Mouse (Mus musculus): Measurements from ENCODE around the gene Ap2b1. TPM values are rescaled to one million over a fixed set of nuclear protein-coding genes. Genes with fewer than 3 reads are reported as not detected.

Gene Ap2b1
- total RNA-seq, 2 experiments from 2014 or later = 52.6 to 58.6 TPM

DNA sequence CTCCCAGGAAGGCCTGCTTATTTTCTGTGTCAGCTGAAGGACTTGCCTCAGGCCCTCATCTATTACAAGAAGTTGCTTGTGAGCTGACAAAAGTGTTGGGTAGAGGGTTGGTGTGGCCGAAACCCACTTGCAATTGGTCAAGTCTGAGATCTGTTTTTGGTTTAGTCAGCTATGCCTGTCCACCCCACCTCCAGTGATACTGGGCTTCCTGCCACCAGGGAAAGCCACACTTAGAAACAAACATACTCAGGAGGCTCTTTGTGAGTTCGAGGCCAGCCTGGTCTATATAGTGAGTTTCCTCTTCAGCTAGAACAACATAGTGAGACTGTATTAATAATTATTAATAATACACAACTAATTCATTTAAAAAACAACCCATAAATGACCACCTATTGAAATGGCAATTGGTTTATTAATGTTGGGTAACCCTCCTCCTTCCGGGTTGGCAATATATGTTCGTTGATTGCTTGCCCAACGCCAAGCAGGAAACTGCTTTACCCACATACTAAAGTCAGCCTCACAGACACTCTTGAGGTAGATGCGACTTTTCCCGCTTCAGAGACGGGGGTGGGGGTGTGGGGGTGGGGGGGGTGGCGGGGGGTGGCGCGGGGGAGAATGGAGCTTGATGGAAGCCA, 140.7 kb downstream of the Ap2b1 start:
- intact Hi-C loops (cut with DNase I) = loop anchor here (5.0 kb wide), 2 partner anchors 193 to 298 kb away; no protein-coding TSS in a partner anchor
- no peak for DNase-seq

DNA sequence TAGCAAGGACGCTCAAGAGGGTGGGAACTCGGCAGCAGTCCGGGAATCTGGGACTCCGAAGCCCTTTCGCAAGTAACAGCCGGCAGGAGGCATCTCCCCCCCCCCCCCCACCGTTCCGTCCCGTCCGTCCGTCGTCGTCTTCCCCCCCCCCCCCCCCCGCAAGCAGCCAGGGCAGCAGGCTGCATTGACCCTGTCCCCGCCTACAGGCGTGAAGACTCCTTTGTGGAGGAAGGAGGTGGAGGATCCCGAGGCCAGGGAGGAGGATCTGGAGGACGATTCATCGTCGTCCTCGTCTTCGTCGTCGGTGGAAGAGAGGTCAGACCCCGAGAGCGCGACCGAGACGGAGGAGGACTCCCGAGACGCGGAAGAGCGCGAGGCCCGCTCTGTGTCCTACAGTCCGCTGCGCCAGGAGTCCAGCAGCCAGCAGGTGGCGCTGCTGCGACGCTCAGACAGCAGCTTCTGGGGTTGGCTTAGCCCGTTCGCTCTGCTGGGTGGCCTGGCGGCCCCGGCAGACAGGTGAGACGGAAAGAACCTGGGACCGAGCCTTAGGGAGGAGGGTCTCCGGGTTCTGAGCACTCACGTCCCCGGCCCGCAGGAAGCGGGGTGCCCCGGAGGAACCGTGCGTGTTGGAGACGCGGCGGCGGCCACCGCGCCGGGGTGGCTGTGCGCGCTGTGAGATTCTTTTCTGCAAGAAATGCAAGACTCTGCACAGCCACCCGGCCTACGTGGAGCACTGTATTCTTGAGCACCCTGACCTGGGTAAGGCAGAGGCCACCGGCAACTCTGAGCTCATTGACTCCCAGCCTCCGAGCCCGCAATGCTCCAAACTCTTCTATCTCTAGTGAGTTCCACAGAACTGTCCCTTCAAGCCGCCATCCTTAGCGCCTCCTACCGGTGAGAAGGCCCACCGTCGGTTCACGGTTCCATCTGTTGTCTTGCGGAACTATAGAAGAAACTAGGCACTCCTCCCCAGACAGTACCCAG, 141.5 kb downstream of the Ap2b1 start:
- intact Hi-C loops (cut with DNase I) = loop anchor here (5.0 kb wide), 2 partner anchors 192 to 297 kb away; no protein-coding TSS in a partner anchor
- DNase-seq = peak; percentile 91 to 92

GRCm38 (mm10) chr11:83441235-83441634, 142.4 kb downstream of the Ap2b1 start:
- intact Hi-C loops (cut with DNase I) = loop anchor here (5.0 kb wide), 2 partner anchors 191 to 296 kb away; no protein-coding TSS in a partner anchor
- peak; percentile 77 to 80 for DNase-seq

DNA sequence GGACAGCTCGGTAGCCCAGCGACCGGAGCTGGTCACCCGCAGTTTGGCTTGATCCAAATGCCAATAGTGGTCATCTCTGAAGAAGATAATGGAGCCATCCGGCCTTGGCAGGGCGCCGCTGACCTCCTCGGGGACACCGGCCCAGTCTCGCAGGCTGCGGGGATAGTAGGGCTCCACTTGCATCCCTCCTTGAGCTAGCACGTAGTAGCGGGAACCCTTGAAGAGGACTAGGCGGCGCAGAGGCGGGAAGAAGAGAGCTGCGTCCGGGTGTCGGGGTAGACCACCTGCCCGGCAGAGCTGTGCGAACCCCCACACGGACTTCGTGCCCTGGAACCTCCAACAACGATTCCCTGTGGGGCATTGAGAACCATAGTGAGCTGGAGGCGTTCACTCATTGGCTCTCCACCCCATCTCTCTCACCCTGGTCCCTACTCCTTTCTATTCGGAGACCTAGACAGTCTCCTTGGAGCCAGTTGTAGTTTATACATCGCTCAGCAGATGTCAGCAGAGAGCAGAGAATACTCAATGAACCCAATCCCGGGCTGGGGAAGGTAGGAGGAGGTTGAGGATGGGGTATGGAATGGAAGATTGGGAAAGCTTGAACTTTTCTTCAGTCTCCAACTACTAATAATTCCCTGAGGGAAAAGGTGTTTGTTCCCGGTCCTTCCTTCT, 143.9 kb downstream of the Ap2b1 start:
- intact Hi-C loops (cut with DNase I) = loop anchor here (1.0 to 5.0 kb wide), 3 partner anchors 30 to 295 kb away; no protein-coding TSS in a partner anchor
- DNase-seq = peak; percentile 80 to 89

GRCm38 (mm10) chr11:83443824-83444223, 145.0 kb downstream of the Ap2b1 start:
- DNase-seq = no peak

DNA sequence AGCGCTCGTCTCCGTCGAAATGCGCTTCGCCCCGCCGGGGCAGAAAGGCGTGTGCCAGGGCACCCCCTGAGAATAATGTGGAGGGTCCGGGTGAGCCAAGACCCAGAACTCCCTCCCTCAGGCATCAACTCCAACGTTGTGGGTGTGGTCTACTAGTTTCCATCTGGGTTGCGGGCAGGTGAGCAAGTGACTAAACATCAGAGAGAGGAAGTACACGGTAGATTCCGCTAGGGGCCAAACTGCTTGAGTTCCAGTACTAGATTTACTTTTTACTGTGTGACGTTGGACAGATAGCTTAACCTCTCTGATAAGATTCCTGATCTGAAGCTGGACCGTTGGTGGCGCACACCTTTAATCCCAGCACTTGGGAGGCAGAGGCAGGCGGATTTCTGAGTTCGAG, 146.2 kb downstream of the Ap2b1 start:
- intact Hi-C loops (cut with DNase I) = no loop called here
- DNase-seq = no peak

More at GRCm38 (mm10) chr11:83443824-83444223, 145.0 kb downstream of the Ap2b1 start:
- intact Hi-C loops (cut with DNase I) = loop anchor here (1.0 to 5.0 kb wide), 3 partner anchors 28 to 293 kb away; no protein-coding TSS in a partner anchor

GRCm38 (mm10) chr11:83447612-83448011, 148.8 kb downstream of the Ap2b1 start:
- intact Hi-C loops (cut with DNase I) = no loop called here
- DNase-seq = no peak

- intact Hi-C loops (cut with DNase I) = no loop called here
- peak; percentile 60 for DNase-seq
These were observed 149.4 kb downstream of the Ap2b1 start for GRCm38 (mm10) chr11:83448021-83448926.

- DNase-seq = peak; percentile 60 to 62
- intact Hi-C loops (cut with DNase I) = no loop called here
These were observed 150.1 kb downstream of the Ap2b1 start for GRCm38 (mm10) chr11:83448927-83449236.

DNA sequence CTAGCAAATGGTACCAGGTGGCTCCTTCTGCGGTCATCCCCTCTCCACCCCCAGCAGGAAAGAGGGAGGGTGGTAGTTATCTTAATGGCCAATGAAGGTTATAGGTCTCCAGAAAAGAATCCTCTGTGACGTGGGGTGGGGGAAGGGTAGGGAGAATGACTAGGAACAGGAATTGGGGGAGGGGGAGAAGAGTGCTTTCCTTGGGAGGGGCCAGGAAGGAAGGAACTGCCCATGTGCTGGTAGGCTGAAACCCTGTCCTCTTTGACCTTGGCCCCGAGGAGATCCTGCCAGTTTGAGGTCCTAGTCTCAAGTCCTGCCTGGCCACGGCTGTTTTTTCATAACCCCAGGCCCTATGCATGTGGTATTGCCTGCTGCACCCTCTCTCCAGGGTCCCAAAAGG, 150.5 kb downstream of the Ap2b1 start:
- DNase-seq = no peak
- intact Hi-C loops (cut with DNase I) = no loop called here

- intact Hi-C loops (cut with DNase I) = no loop called here
- DNase-seq = no peak
These were observed 151.7 kb downstream of the Ap2b1 start for GRCm38 (mm10) chr11:83450550-83450949.

GRCm38 (mm10) chr11:83451281-83451680, 152.5 kb downstream of the Ap2b1 start:
- DNase-seq = no peak
- intact Hi-C loops (cut with DNase I) = no loop called here

- DNase-seq = peak in 1 of 2 experiments; percentile 50
- intact Hi-C loops (cut with DNase I) = no loop called here
These were observed 155.7 kb downstream of the Ap2b1 start for GRCm38 (mm10) chr11:83454548-83454947.

Other genes starting within 250 kb of the Ap2b1 start
- 1 to 10 TPM; 3.5 to 4.8 TPM for gene Slfn2, start 233.9 kb upstream of the Ap2b1 start, total RNA-seq (2021)
- under 1 TPM in 1 of 2 experiments, not detected in 1; 0.41 TPM for gene Slfn1, start 182.2 kb upstream of the Ap2b1 start, total RNA-seq (2021)
- gene Slfn4, start 123.8 kb upstream of the Ap2b1 start, total RNA-seq (2021) = under 1 TPM; 0.12 to 0.20 TPM
- 1 to 10 TPM; 3.4 to 4.6 TPM for gene Slfn3, start 107.7 kb upstream of the Ap2b1 start, total RNA-seq (2021)
- gene Slfn14, start 12.3 kb upstream of the Ap2b1 start, total RNA-seq (2021) = under 1 TPM; 0.07 to 0.19 TPM
- gene Pex12, start 3.6 kb downstream of the Ap2b1 start, total RNA-seq (2021) = 10 to 100 TPM in 1 of 2 experiments, 1 to 10 TPM in 1; 9.3 to 13.6 TPM
- gene Rasl10b, start 110.1 kb downstream of the Ap2b1 start, total RNA-seq (2021) = 10 to 100 TPM; 30.4 to 31.9 TPM
- under 1 TPM in 1 of 2 experiments, not detected in 1; 0.24 TPM for gene Gas2l2, start 130.4 kb downstream of the Ap2b1 start, total RNA-seq (2021)
- not detected for gene 1700020L24Rik, start 138.7 kb downstream of the Ap2b1 start, total RNA-seq (2021)
- gene Mmp28, start 164.0 kb downstream of the Ap2b1 start, total RNA-seq (2021) = 1 to 10 TPM; 7.6 to 9.6 TPM
- gene Taf15, start 174.1 kb downstream of the Ap2b1 start, total RNA-seq (2021) = 10 to 100 TPM; 37.8 to 38.5 TPM
- gene Heatr9, start 223.2 kb downstream of the Ap2b1 start, total RNA-seq (2021) = not detected
- under 1 TPM in 1 of 2 experiments, not detected in 1; 0.93 TPM for gene Ccl5, start 231.5 kb downstream of the Ap2b1 start, total RNA-seq (2021)

All from heart, postnatal 14 days (tissue).